Mouse (Mus musculus) liver, postnatal 0 days (tissue): ENCODE measurements around the gene Plagl2. TPM values are rescaled to one million over a fixed set of nuclear protein-coding genes. Genes with fewer than 3 reads are reported as not detected.
"Not testable (repeated sequence)": the region's sequence is repeated elsewhere in the genome, so short reads cannot be mapped to it uniquely, and the experiment has no call there.

ENCODE experiments used
- ATAC-seq: fragments of 200-750 bp; cut with Nextera tagmentation; 2 replicates; pipeline ENCODE4 v1.8.0; 2017; ENCODE audit warnings: mild to moderate bottlenecking, moderate library complexity
- DNase-seq: peaks from one replicate; pipeline ENCODE4 v3.0.0-alpha.2; 2016
- H3K27ac ChIP-seq: fragments of 300-500 bp; sonication (generic); 2 replicates; pipeline ENCODE4 v1.5.1; 2014; ENCODE audit warnings: antibody characterized with exemption, moderate library complexity, mild to moderate bottlenecking, low read depth
- H3K27me3 ChIP-seq: fragments of 300-500 bp; sonication (generic); 2 replicates; pipeline ENCODE4 v1.6.1; 2014; ENCODE audit warnings: low read length, control low read depth, mixed read lengths; ENCODE audit not compliant: insufficient read depth
- H3K36me3 ChIP-seq: fragments of 300-500 bp; sonication (generic); replicated peaks from 2 replicates; pipeline ENCODE4 v1.6.1; 2014; ENCODE audit warnings: mild to moderate bottlenecking, control low read depth, low read length, moderate library complexity, mixed read lengths; ENCODE audit not compliant: insufficient read depth
- H3K4me1 ChIP-seq: fragments of 300-500 bp; sonication (generic); 2 replicates; pipeline ENCODE4 v1.6.1; 2014; ENCODE audit warnings: antibody characterized with exemption, mild to moderate bottlenecking, control low read depth; ENCODE audit not compliant: insufficient read depth
- H3K4me2 ChIP-seq: fragments of 300-500 bp; sonication (generic); 2 replicates; pipeline ENCODE4 v1.6.1; 2014; ENCODE audit warnings: low read depth, mild to moderate bottlenecking, low read length, moderate library complexity, mixed read lengths
- H3K4me3 ChIP-seq: fragments of 300-500 bp; sonication (generic); 2 replicates; pipeline ENCODE4 v1.5.1; 2014; ENCODE audit warnings: low read depth, low read length
- H3K9ac ChIP-seq: fragments of 300-500 bp; sonication (generic); replicated peaks from 2 replicates; pipeline ENCODE4 v1.6.1; 2014; ENCODE audit warnings: mild to moderate bottlenecking, moderate library complexity
- H3K9me3 ChIP-seq: fragments of 300-500 bp; sonication (generic); 2 replicates; pipeline ENCODE4 v1.6.1; 2016; ENCODE audit warnings: mild to moderate bottlenecking, control low read depth, low read length, mixed read lengths
- CTCF ChIP-seq: sonication (generic); IDR thresholded peaks from 2 replicates; pipeline ENCODE4 v1.5.1; 2016; ENCODE audit warnings: antibody characterized with exemption, low read depth
- EP300 ChIP-seq: IDR thresholded peaks from 2 replicates; pipeline ENCODE4 v1.6.1; 2016; ENCODE audit warnings: antibody characterized with exemption, low read depth, mild to moderate bottlenecking
- WGBS: fragments of 180-500 bp; shearing (Covaris S2); extraction: QIAGEN DNeasy Blood & Tissue Kit; methylation state at CpG from one replicate; pipeline ENCODE4 v1.1.7; 2014; ENCODE audit not compliant: insufficient replicate concordance; 5-methylcytosine and 5-hydroxymethylcytosine counted together
- polyA plus RNA-seq: library from polyadenylated mRNA; unstranded; fragments of >200 nt; fragmentation: Nextera tagmentation; extraction: Ambion mirVana; gene quantifications from 2 replicates; pipeline ENCODE4 v1.2.1, GENCODE M21; 2015

Gene Plagl2
- 4.3 and 4.4 TPM in 2 replicates for polyA plus RNA-seq

- Histone ChIP-seq H3K36me3 (peaks cover 31% of the 10 kb centered on the region), H3K4me1 (peaks cover 42% of the 10 kb centered on the region), H3K4me3 (peak within 1 kb of the TSS; percentile 99), H3K9ac (peak within 1 kb of the TSS; percentile 100), H3K27me3 (no peaks in the 10 kb centered on the region), H3K27ac (peak within 1 kb of the TSS; percentile 98), H3K4me2 (peak within 1 kb of the TSS; percentile 79), H3K9me3 (no peaks in the 10 kb centered on the region)
- DNase-seq (peak; percentile 94), ATAC-seq (peak; percentile 97)
- TF ChIP-seq CTCF (peak; percentile 60), EP300 (no peak)
- 1% methylated on average over 53 of the region's 72 CpGs for WGBS
Observed at GRCm38 (mm10) chr2:153241250-153242014, at the start of gene Plagl2, which contains the start of gene Pofut1. Gene Plagl2 (minus strand): TSS chr2:153241426. Gene Pofut1 (plus strand): TSS chr2:153241533.

DNA sequence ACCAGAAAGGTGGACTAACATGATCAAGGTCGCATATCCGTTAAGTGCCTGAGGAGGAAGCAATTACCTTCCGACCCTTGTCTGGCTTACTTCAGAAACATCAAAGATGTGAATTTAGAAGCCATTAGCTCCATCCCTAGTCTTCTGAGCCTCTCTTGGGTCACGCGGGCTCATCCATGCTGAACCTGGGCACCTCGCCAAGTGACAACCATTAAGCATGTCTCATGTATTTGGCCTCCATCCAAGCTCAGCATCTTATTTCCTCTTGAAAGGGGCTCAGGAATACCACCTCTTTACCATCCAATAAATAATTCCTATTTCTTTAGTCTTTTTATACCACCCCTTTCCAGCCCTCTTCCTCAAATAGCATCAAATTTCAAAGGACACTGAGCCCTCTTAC, 46.6 kb upstream of the Plagl2 start:
- WGBS = 73% methylated on average over 6 of the region's 6 CpGs

GRCm38 (mm10) chr2:153286524-153286923, 45.3 kb upstream of the Plagl2 start:
- Histone ChIP-seq H3K36me3 (no peaks in the 10 kb centered on the region), H3K9me3 (no peaks in the 10 kb centered on the region), H3K27me3 (no peaks in the 10 kb centered on the region), H3K4me3 (no peak overlapping the region), H3K9ac (no peak overlapping the region), H3K4me1 (peaks cover 8% of the 10 kb centered on the region), H3K4me2 (no peak overlapping the region), H3K27ac (no peak overlapping the region)
- ATAC-seq (no peak), DNase-seq (no peak)
- 69% methylated on average over 4 of the region's 4 CpGs for WGBS
- TF ChIP-seq CTCF = no peak

More for the DNA sequence above, 46.6 kb upstream of the Plagl2 start:
- Histone ChIP-seq H3K4me2 (no peak overlapping the region), H3K4me1 (peaks cover 18% of the 10 kb centered on the region), H3K27me3 (no peaks in the 10 kb centered on the region), H3K9me3 (no peaks in the 10 kb centered on the region), H3K36me3 (no peaks in the 10 kb centered on the region), H3K4me3 (no peak overlapping the region), H3K27ac (no peak overlapping the region), H3K9ac (no peak overlapping the region)
- DNase-seq = no peak
- TF ChIP-seq CTCF = no peak
- TF ChIP-seq EP300 = no peak
- ATAC-seq = no peak

- no peaks in the 10 kb centered on the region for H3K9me3 ChIP-seq
- 82% methylated on average over 6 of the region's 6 CpGs for WGBS
- peak overlapping the region; percentile 0; the same call in 1 of the 2 replicates for H3K4me2 ChIP-seq
- 0 out of 2 replicates have a peak, but pooled peaks cover 5% of the 10 kb centered on the region for H3K4me1 ChIP-seq
- no peak for ATAC-seq
- no peak for DNase-seq
- H3K27me3 ChIP-seq = no peaks in the 10 kb centered on the region
- no peaks in the 10 kb centered on the region for H3K36me3 ChIP-seq
- TF ChIP-seq EP300 (no peak), CTCF (no peak)
- H3K27ac ChIP-seq = peak overlapping the region; percentile 62; the same call in 1 of the 2 replicates
- H3K4me3 ChIP-seq = no peak overlapping the region
- no peak overlapping the region for H3K9ac ChIP-seq
Observed at GRCm38 (mm10) chr2:153283919-153284318, 42.7 kb upstream of the Plagl2 start.

DNA sequence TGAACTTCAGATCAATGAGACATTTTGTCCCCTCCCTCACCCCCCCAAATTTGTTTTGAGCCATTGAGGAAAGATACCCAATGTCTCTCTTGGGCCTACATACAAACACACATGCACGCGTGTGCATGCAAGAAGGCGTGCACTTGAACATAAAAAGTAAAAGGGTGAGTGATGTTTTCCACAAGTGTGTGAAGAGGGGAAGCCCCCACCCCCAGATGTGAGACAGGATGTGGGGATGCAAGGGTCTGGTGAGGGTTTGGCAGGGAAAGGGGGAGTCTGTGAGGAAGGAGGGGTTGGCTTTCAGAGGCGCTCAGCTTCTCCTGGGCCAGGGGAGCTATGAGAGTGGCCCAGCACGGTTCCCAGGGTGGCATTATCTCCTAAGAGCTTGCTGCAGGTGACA, 37.1 kb upstream of the Plagl2 start:
- H3K9ac ChIP-seq = no peak overlapping the region
- DNase-seq (no peak), ATAC-seq (no peak)
- H3K36me3 ChIP-seq = no peaks in the 10 kb centered on the region
- no peaks in the 10 kb centered on the region for H3K9me3 ChIP-seq
- H3K4me2 ChIP-seq = no peak overlapping the region
- 82% methylated on average over 5 of the region's 5 CpGs for WGBS
- no peak overlapping the region for H3K4me3 ChIP-seq
- H3K4me1 ChIP-seq = peaks cover 3% of the 10 kb centered on the region; the same call in 1 of the 2 replicates
- H3K27ac ChIP-seq = no peak overlapping the region
- TF ChIP-seq EP300 = no peak
- TF ChIP-seq CTCF = no peak
- H3K27me3 ChIP-seq = no peaks in the 10 kb centered on the region

DNA sequence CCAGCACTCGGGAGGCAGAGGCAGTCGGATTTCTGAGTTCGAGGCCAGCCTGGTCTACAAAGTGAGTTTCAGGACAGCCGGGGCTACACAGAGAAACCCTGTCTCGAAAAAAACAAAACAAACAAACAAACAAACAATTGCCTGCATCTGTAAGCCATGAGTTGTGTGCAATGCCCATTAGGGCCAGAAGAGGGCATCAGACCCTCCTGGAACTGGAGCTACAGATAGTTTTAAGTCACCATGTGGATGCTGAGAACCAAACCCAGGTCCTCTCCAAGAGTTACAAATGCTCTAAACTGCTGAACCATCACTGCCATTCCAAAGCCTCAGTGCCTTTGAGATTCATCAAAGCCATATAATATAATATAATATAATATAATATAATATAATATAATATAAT, 35.6 kb upstream of the Plagl2 start:
- not testable (repeated sequence) for DNase-seq, ATAC-seq, H3K27me3 ChIP-seq, H3K9me3 ChIP-seq, H3K9ac ChIP-seq, H3K36me3 ChIP-seq, H3K4me1 ChIP-seq, H3K27ac ChIP-seq, H3K4me2 ChIP-seq, H3K4me3 ChIP-seq
- TF ChIP-seq CTCF = peak; percentile 50
- 88% methylated on average over 5 of the region's 5 CpGs for WGBS
